Mouse (Mus musculus): ENCODE measurements around the gene Bcl7b. TPM values are rescaled to one million over a fixed set of nuclear protein-coding genes. Genes with fewer than 3 reads are reported as not detected.

Gene Bcl7b
- total and polyA plus RNA-seq, 3 experiments, result 44.6 to 76.0 TPM; not detected in 1

DNA sequence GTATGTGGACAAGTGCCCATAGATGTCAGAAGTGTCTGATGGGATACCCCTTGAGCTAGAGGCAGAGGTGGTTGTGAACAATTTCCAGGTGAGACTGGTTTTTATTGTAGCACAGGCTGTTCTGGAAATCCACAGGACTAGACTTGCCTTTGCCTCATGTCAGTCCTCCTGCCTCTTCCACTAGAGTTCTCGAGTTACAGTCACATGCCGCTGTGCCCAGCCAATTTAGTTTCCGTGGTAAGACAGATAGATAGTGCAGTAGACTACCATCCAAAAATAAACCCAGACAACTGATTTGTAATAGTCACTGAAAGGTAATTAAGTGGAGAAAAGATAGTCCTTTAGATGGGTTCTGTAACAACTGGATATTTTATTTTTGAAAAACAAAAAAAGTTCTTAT lies 34.7 kb downstream of the Bcl7b start:
- Histone ChIP-seq H3K27ac (ENCODE audit: control insufficient read depth, low read depth, low read length) (no peak overlapping the region), H3K9ac (ENCODE audit: control insufficient read depth, low read depth, low read length, poor library complexity, severe bottlenecking) (no peak overlapping the region), H3K9me3 (replicated peaks; ENCODE audit: insufficient read depth, low read length) (no peaks in the 10 kb centered on the region), H3K27me3 (ENCODE audit: control insufficient read depth in 1 of 2, insufficient read depth in 2 of 2, low read length in 2 of 2) (no peaks in the 10 kb centered on the region), H3K4me1 (ENCODE audit: control insufficient read depth in 1 of 2, insufficient read depth in 2 of 2, low read length in 2 of 2) (no peaks in the 10 kb centered on the region), H3K4me3 (ENCODE audit: control insufficient read depth in 1 of 2, insufficient read depth in 1 of 2, low read depth in 2 of 2, low read length in 2 of 2) (no peak overlapping the region), H3K36me3 (ENCODE audit: control insufficient read depth in 1 of 2, insufficient read depth in 2 of 2, low read length in 2 of 2) (peaks cover 0 to 67% of the 10 kb centered on the region in 2 experiments; a peak in 3 of 4 replicates), H3K79me2 (ENCODE audit: control insufficient read depth, insufficient read depth, low read length, poor library complexity) (peaks cover 13% of the 10 kb centered on the region; the same call in 1 of the 2 replicates)
- no peak for TF ChIP-seq E2F4 (IDR thresholded peaks at IDR 0.05; ENCODE audit: borderline replicate concordance, low read depth, low read length)
- peak; percentile 66 for TF ChIP-seq USF1 (IDR thresholded peaks at IDR 0.05; ENCODE audit: low read depth, low read length)
- TF ChIP-seq BHLHE40 (IDR thresholded peaks at IDR 0.05; ENCODE audit: borderline replicate concordance, low read depth, low read length), result peak; percentile 36; the same call in 1 of the 2 replicates
- peak; percentile 22 for DNase-seq (ENCODE audit: low read depth, low spot score)

- TF ChIP-seq MYB (IDR thresholded peaks at IDR 0.05; ENCODE audit: low read depth, low read length), result no peak
- TF ChIP-seq MYC (IDR thresholded peaks at IDR 0.05; ENCODE audit: low read depth, low read length), result 0 out of 2 replicates have a peak, but pooled peaks have one; percentile 17
- peak; percentile 19; the same call in 1 of the 2 replicates for TF ChIP-seq SMC3 (IDR thresholded peaks at IDR 0.05; ENCODE audit: low read depth, low read length)
- peak; percentile 1; the same call in 1 of the 2 replicates for TF ChIP-seq RAD21 (IDR thresholded peaks at IDR 0.05; ENCODE audit: low read depth, low read length)
- TF ChIP-seq CTCF (IDR thresholded peaks at IDR 0.05 in 2 of 3, conservative IDR thresholded peaks at IDR 0.05 in 1 of 3; ENCODE audit: control insufficient read depth in 1 of 3, insufficient read depth in 1 of 3, low read depth in 2 of 3, low read length in 3 of 3, poor library complexity in 1 of 3, severe bottlenecking in 1 of 3), result peak; percentile 19 to 52 (median 49); a peak in 5 of 6 replicates
- TF ChIP-seq SIN3A (IDR thresholded peaks at IDR 0.05; ENCODE audit: low read length), result no peak
- TF ChIP-seq GABPA (IDR thresholded peaks at IDR 0.05; ENCODE audit: low read depth, low read length), result no peak
- DNase-seq (ENCODE audit: low read depth, low spot score), result peak; percentile 68
- no peak overlapping the region for H3K4me3 ChIP-seq (ENCODE audit: control insufficient read depth in 1 of 2, insufficient read depth in 1 of 2, low read depth in 2 of 2, low read length in 2 of 2)
Measured at GRCm38 (mm10) chr5:135208197-135208596, 40.1 kb downstream of the Bcl7b start.

DNA sequence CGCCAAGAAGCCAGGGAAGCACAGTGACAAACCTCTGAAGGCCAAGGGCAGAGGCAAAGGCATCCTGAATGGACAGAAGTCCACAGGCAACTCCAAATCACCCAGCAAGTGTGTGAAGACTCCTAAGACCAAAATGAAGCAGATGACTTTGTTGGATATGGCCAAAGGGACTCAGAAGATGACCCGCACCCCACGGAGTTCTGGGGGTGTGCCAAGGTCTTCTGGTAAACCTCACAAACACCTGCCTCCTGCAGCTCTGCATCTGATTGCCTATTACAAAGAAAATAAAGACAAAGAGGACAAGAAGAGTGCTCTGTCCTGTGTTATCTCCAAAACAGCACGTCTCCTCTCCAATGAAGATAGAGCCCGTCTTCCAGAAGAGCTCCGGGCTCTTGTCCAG lies 48.8 kb downstream of the Bcl7b start:
- Histone ChIP-seq H3K36me3 (ENCODE audit: control insufficient read depth in 1 of 2, insufficient read depth in 2 of 2, low read length in 2 of 2) (peaks cover 0 to 53% of the 10 kb centered on the region in 2 experiments; a peak in 2 of 4 replicates), H3K4me1 (ENCODE audit: control insufficient read depth in 1 of 2, insufficient read depth in 2 of 2, low read length in 2 of 2) (no peaks in the 10 kb centered on the region), H3K9me3 (replicated peaks; ENCODE audit: insufficient read depth, low read length) (no peaks in the 10 kb centered on the region), H3K4me3 (ENCODE audit: control insufficient read depth in 1 of 2, insufficient read depth in 1 of 2, low read depth in 2 of 2, low read length in 2 of 2) (no peak overlapping the region), H3K27ac (ENCODE audit: control insufficient read depth, low read depth, low read length) (no peak overlapping the region), H3K27me3 (ENCODE audit: control insufficient read depth in 1 of 2, insufficient read depth in 2 of 2, low read length in 2 of 2) (no peaks in the 10 kb centered on the region), H3K9ac (ENCODE audit: control insufficient read depth, low read depth, low read length, poor library complexity, severe bottlenecking) (no peak overlapping the region), H3K79me2 (ENCODE audit: control insufficient read depth, insufficient read depth, low read length, poor library complexity) (peaks cover 2% of the 10 kb centered on the region; the same call in 1 of the 2 replicates)
- no peak for TF ChIP-seq MYB (IDR thresholded peaks at IDR 0.05; ENCODE audit: low read depth, low read length)
- no peak for TF ChIP-seq GATA1 (IDR thresholded peaks at IDR 0.05; ENCODE audit: low read depth, low read length)
- no peak for TF ChIP-seq MYC (IDR thresholded peaks at IDR 0.05; ENCODE audit: low read depth, low read length)
- no peak for TF ChIP-seq CHD1 (IDR thresholded peaks at IDR 0.05; ENCODE audit: low read depth, low read length)
- TF ChIP-seq USF2 (IDR thresholded peaks at IDR 0.05; ENCODE audit: borderline replicate concordance in 1 of 2, insufficient read depth in 1 of 2, low read depth in 1 of 2, low read length in 2 of 2), result no peak
- no peak for TF ChIP-seq NELFE (IDR thresholded peaks at IDR 0.05; ENCODE audit: low read depth, low read length)
- no peak for TF ChIP-seq POLR2AphosphoS5 (IDR thresholded peaks at IDR 0.05; ENCODE audit: borderline replicate concordance, low read depth, low read length)
- TF ChIP-seq EP300 (IDR thresholded peaks at IDR 0.05; ENCODE audit: low read depth in 1 of 2, low read length in 2 of 2), result no peak
- no peak for TF ChIP-seq MXI1 (IDR thresholded peaks at IDR 0.05; ENCODE audit: low read depth, low read length)
- TF ChIP-seq HCFC1 (IDR thresholded peaks at IDR 0.05; ENCODE audit: low read depth, low read length), result no peak
- no peak for TF ChIP-seq GABPA (IDR thresholded peaks at IDR 0.05; ENCODE audit: low read depth, low read length)
- TF ChIP-seq ZMIZ1 (IDR thresholded peaks at IDR 0.05; ENCODE audit: low read depth, low read length), result no peak
- no peak for TF ChIP-seq POLR2A (IDR thresholded peaks at IDR 0.05; ENCODE audit: control insufficient read depth in 1 of 2, insufficient read depth in 1 of 2, low read depth in 1 of 2, low read length in 2 of 2, poor library complexity in 1 of 2)
- TF ChIP-seq ELF1 (IDR thresholded peaks at IDR 0.05; ENCODE audit: low read depth, low read length), result no peak
- TF ChIP-seq KAT2A (conservative IDR thresholded peaks at IDR 0.05; ENCODE audit: low read depth, low read length), result no peak
- no peak for TF ChIP-seq TCF12 (IDR thresholded peaks at IDR 0.05; ENCODE audit: low read depth, low read length)
- TF ChIP-seq NRF1 (IDR thresholded peaks at IDR 0.05; ENCODE audit: insufficient read depth, low read depth, low read length, poor library complexity, severe bottlenecking), result no peak
- no peak for TF ChIP-seq SMC3 (IDR thresholded peaks at IDR 0.05; ENCODE audit: low read depth, low read length)
- no peak for TF ChIP-seq MAFK (IDR thresholded peaks at IDR 0.05; ENCODE audit: borderline replicate concordance, low read depth, low read length)
- DNase-seq (ENCODE audit: low read depth, low spot score), result no peak

More at GRCm38 (mm10) chr5:135208197-135208596, 40.1 kb downstream of the Bcl7b start:
- Histone ChIP-seq H3K4me1 (ENCODE audit: control insufficient read depth in 1 of 2, insufficient read depth in 2 of 2, low read length in 2 of 2) (no peaks in the 10 kb centered on the region), H3K27me3 (ENCODE audit: control insufficient read depth in 1 of 2, insufficient read depth in 2 of 2, low read length in 2 of 2) (no peaks in the 10 kb centered on the region), H3K27ac (ENCODE audit: control insufficient read depth, low read depth, low read length) (no peak overlapping the region), H3K79me2 (ENCODE audit: control insufficient read depth, insufficient read depth, low read length, poor library complexity) (0 out of 2 replicates have a peak, but pooled peaks cover 3% of the 10 kb centered on the region), H3K9ac (ENCODE audit: control insufficient read depth, low read depth, low read length, poor library complexity, severe bottlenecking) (no peak overlapping the region), H3K36me3 (ENCODE audit: control insufficient read depth in 1 of 2, insufficient read depth in 2 of 2, low read length in 2 of 2) (peaks cover 2 to 71% of the 10 kb centered on the region in 2 experiments; a peak in 3 of 4 replicates), H3K9me3 (replicated peaks; ENCODE audit: insufficient read depth, low read length) (no peaks in the 10 kb centered on the region)
